Comparison of ENCODE assay signal across 7 mouse cellular contexts in genomic region chr16:34573856-34574491, GRCm38 (mm10). TPM values are rescaled to one million over a fixed set of nuclear protein-coding genes. Genes with fewer than 3 reads are reported as not detected.
DNase-seq lines count a peak whose midpoint lies in the region; ATAC-seq and TF ChIP-seq lines count a peak whose summit lies in the region.

No protein-coding gene starts in this region.

- H3K9ac ChIP-seq in liver, adult 2 months (ENCODE audit: low read depth, low read length) = peak overlapping the region; percentile 30
- H3K9ac ChIP-seq in hindbrain, embryonic 16.5 days (ENCODE audit: low read depth, low read length) = peak overlapping the region; percentile 99
- H3K9ac ChIP-seq in midbrain, embryonic 12.5 days (replicated peaks) = peak overlapping the region; percentile 98

- H3K4me1 ChIP-seq in liver, adult 2 months (ENCODE audit: control insufficient read depth, insufficient read depth, low read length) = no peaks in the 10 kb centered on the region
- H3K4me1 ChIP-seq in embryonic fibroblast, embryonic 13.5 days (ENCODE audit: control insufficient read depth, insufficient read depth, low read length) = no peaks in the 10 kb centered on the region
- peaks cover 18% of the 10 kb centered on the region for H3K4me1 ChIP-seq in hindbrain, embryonic 16.5 days (ENCODE audit: control insufficient read depth, insufficient read depth, low read depth, low read length)
- peaks cover 33% of the 10 kb centered on the region for H3K4me1 ChIP-seq in midbrain, embryonic 12.5 days

- 3% methylated on average over 41 of the region's 42 CpGs for WGBS in liver, adult 2 months
- under 1% methylated on average over 24 of the region's 42 CpGs for WGBS in hindbrain, embryonic 16.5 days
- under 1% methylated on average over 42 of the region's 42 CpGs for WGBS in midbrain, embryonic 12.5 days

- no peak overlapping the region for H3K27ac ChIP-seq in liver, adult 2 months (replicated peaks; ENCODE audit: insufficient read depth, low read depth, low read length)
- peak overlapping the region; percentile 31; the same call in 1 of the 2 replicates for H3K27ac ChIP-seq in embryonic fibroblast, embryonic 13.5 days (ENCODE audit: insufficient read depth, low read length)
- H3K27ac ChIP-seq in hindbrain, embryonic 16.5 days (ENCODE audit: low read depth, low read length) = peak overlapping the region; percentile 95
- peak overlapping the region; percentile 97 for H3K27ac ChIP-seq in midbrain, embryonic 12.5 days (replicated peaks)

- no peaks in the 10 kb centered on the region for H3K36me3 ChIP-seq in liver, adult 2 months (ENCODE audit: control insufficient read depth, insufficient read depth, low read length)
- H3K36me3 ChIP-seq in hindbrain, embryonic 16.5 days (ENCODE audit: control insufficient read depth, insufficient read depth, low read length) = no peaks in the 10 kb centered on the region
- H3K36me3 ChIP-seq in midbrain, embryonic 12.5 days = no peaks in the 10 kb centered on the region

- TF ChIP-seq CTCF in liver, adult 2 months (IDR thresholded peaks at IDR 0.05; ENCODE audit: low read depth, low read length) = no peak
- no peak for TF ChIP-seq CTCF in brain, embryonic 14.5 days (IDR thresholded peaks at IDR 0.05; ENCODE audit: borderline replicate concordance, extremely low read depth, insufficient read depth, insufficient read length)
- TF ChIP-seq CTCF in embryonic fibroblast, embryonic 13.5 days (IDR thresholded peaks at IDR 0.05; ENCODE audit: borderline replicate concordance, insufficient read depth, low read length) = no peak

- peak overlapping the region; percentile 83 for H3K4me2 ChIP-seq in hindbrain, embryonic 16.5 days (ENCODE audit: low read length)
- H3K4me2 ChIP-seq in midbrain, embryonic 12.5 days (replicated peaks) = peak overlapping the region; percentile 69

- TF ChIP-seq POLR2A in liver, adult 2 months (IDR thresholded peaks at IDR 0.05; ENCODE audit: extremely low read depth, insufficient read depth, low read length) = no peak
- 0 out of 2 replicates have a peak, but pooled peaks have one; percentile 3 for TF ChIP-seq POLR2A in brain, embryonic 14.5 days (IDR thresholded peaks at IDR 0.05; ENCODE audit: borderline replicate concordance, extremely low read depth, insufficient read depth, insufficient read length, poor library complexity, severe bottlenecking)
- no peak; the same call in 1 of the 2 replicates for TF ChIP-seq POLR2A in embryonic fibroblast, embryonic 13.5 days (IDR thresholded peaks at IDR 0.05; ENCODE audit: low read depth, low read length)

- H3K9me3 ChIP-seq in hindbrain, embryonic 16.5 days (ENCODE audit: control insufficient read depth, low read length) = 0 out of 2 replicates have a peak, but pooled peaks cover 2% of the 10 kb centered on the region
- H3K9me3 ChIP-seq in midbrain, embryonic 12.5 days = 0 out of 2 replicates have a peak, but pooled peaks cover 2% of the 10 kb centered on the region

- peaks cover 9% of the 10 kb centered on the region; the same call in 1 of the 2 replicates for H3K27me3 ChIP-seq in liver, adult 2 months (ENCODE audit: control insufficient read depth, insufficient read depth, low read length)
- no peaks in the 10 kb centered on the region for H3K27me3 ChIP-seq in hindbrain, embryonic 16.5 days (replicated peaks; ENCODE audit: control insufficient read depth, insufficient read depth, low read length)
- no peaks in the 10 kb centered on the region for H3K27me3 ChIP-seq in midbrain, embryonic 12.5 days

- peak overlapping the region; percentile 44 for H3K4me3 ChIP-seq in liver, adult 2 months (ENCODE audit: insufficient read depth, low read depth, low read length)
- H3K4me3 ChIP-seq in embryonic fibroblast, embryonic 13.5 days (ENCODE audit: insufficient read depth, low read length) = peak overlapping the region; percentile 41
- H3K4me3 ChIP-seq in hindbrain, embryonic 16.5 days (ENCODE audit: low read length) = peak overlapping the region; percentile 96
- H3K4me3 ChIP-seq in midbrain, embryonic 12.5 days = peak overlapping the region; percentile 95

- no peaks in the 10 kb centered on the region for H3K79me2 ChIP-seq in liver, adult 2 months (ENCODE audit: control insufficient read depth, insufficient read depth, low read length)

- peak; percentile 86 for ATAC-seq in hindbrain, embryonic 16.5 days
- peak; percentile 74 for ATAC-seq in midbrain, embryonic 12.5 days (ENCODE audit: low FRiP score, low read depth)

- no peak for DNase-seq in liver, adult 2 months (ENCODE audit: extremely low read depth, low read depth, low spot score)
- DNase-seq in liver = no peak
- peak; percentile 76 for DNase-seq in brain, embryonic 14.5 days (ENCODE audit: low read depth)
- DNase-seq in T-cell, adult 2 months (ENCODE audit: low spot score) = no peak

RNA-seq across cellular contexts. Expression of gene Kalrn, which starts 0.6 kb away (rescaled TPM):
- total RNA-seq in liver, adult 2 months (2014; rRNA removed) = 25.2 and 34.8 TPM in 2 replicates
- polyA plus RNA-seq in liver, adult 2 months (2012; rRNA removed) = 14.0 and 15.4 TPM in 2 replicates
- polyA plus RNA-seq in brain, embryonic 14.5 days (2012; rRNA removed) = 30.4 and 52.2 TPM in 2 replicates
- polyA plus RNA-seq in embryonic fibroblast, embryonic 13.5 days (2011; ENCODE audit: insufficient read length, low read depth, missing spikeins) = 25.5 and 30.3 TPM in 2 replicates
- 20.9 and 23.3 TPM in 2 replicates for polyA plus RNA-seq in hindbrain, embryonic 16.5 days (2015; fragmentation: Nextera tagmentation; extraction: Ambion mirVana)
- polyA plus RNA-seq in midbrain, embryonic 12.5 days (2016; fragmentation: Nextera tagmentation; extraction: Ambion mirVana) = 28.9 and 31.9 TPM in 2 replicates

Comparison
In these comparisons a context has a peak if more than half of its experiments do, and no peak if none do; other contexts are left out.
1. H3K4me3 ChIP-seq: peak in every context shown above with its lines; median percentile 96 in hindbrain, embryonic 16.5 days; 95 in midbrain, embryonic 12.5 days; 44 in liver, adult 2 months; 41 in embryonic fibroblast, embryonic 13.5 days.
2. H3K9ac ChIP-seq: peak in every context shown above with its lines; median percentile 99 in hindbrain, embryonic 16.5 days; 98 in midbrain, embryonic 12.5 days; 30 in liver, adult 2 months.